Mouse (Mus musculus) heart, postnatal 0 days (tissue): ENCODE measurements around the gene Camk2d.

Source experiments
- CTCF ChIP-seq: IDR thresholded peaks from 2 replicates; pipeline ENCODE4 v1.5.1; 2016; ENCODE audit warnings: antibody characterized with exemption, control low read depth, low read depth
- EP300 ChIP-seq: IDR thresholded peaks from 2 replicates; pipeline ENCODE4 v1.6.1; 2016; ENCODE audit warnings: antibody characterized with exemption, low read depth

DNA sequence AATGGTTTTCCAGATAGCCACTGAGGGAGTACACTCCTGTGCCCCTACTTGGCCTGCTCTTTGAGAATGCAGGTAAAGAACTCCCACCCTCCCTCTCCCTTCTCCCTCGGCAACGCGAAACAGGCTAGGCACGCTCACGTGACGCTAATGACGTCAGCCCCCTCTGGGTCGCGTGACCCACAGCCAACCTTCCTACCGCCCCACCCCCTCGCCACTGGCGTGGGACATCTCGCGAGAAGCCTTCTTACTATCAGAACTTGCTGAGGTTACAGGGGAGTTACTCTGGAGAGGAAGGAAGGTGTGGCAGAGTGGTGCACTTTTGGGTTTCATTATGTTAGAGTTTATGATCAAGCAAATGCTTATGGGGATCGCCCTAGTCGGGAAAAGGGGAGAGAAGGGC, at the start of gene Camk2d:
- TF ChIP-seq CTCF (no peak), EP300 (peak; percentile 96)
